Mouse (Mus musculus) lung, embryonic 14.5 days (tissue): ENCODE results near the gene Mrps6. TPM values are rescaled to one million over a fixed set of nuclear protein-coding genes. Genes with fewer than 3 reads are reported as not detected.

Experiments
- ATAC-seq: fragments of 200-750 bp; cut with Nextera tagmentation; 2 replicates; pipeline ENCODE4 v1.8.0; 2017; ENCODE audit warnings: mild to moderate bottlenecking, moderate TSS enrichment, moderate library complexity; ENCODE audit not compliant: insufficient read depth
- DNase-seq: peaks from one replicate; pipeline ENCODE4 v3.0.0-alpha.2; 2015
- H3K27ac ChIP-seq: fragments of 300-500 bp; sonication (generic); 2 replicates; pipeline ENCODE4 v1.5.1; 2014; ENCODE audit warnings: low read depth, mild to moderate bottlenecking, moderate library complexity
- H3K27me3 ChIP-seq: fragments of 300-500 bp; sonication (generic); 2 replicates; pipeline ENCODE4 v1.6.1; 2014; ENCODE audit warnings: low read length, control low read depth; ENCODE audit not compliant: insufficient read depth
- H3K36me3 ChIP-seq: fragments of 300-500 bp; sonication (generic); 2 replicates; pipeline ENCODE4 v1.6.1; 2014; ENCODE audit warnings: control low read depth; ENCODE audit not compliant: insufficient read depth
- H3K4me1 ChIP-seq: fragments of 300-500 bp; sonication (generic); 2 replicates; pipeline ENCODE4 v1.6.1; 2014; ENCODE audit warnings: antibody characterized with exemption, control low read depth; ENCODE audit not compliant: insufficient read depth
- H3K4me2 ChIP-seq: fragments of 300-500 bp; sonication (generic); 2 replicates; pipeline ENCODE4 v1.6.1; 2014; ENCODE audit warnings: mild to moderate bottlenecking
- H3K4me3 ChIP-seq: fragments of 300-500 bp; sonication (generic); 2 replicates; pipeline ENCODE4 v1.5.1; 2014; ENCODE audit warnings: low read depth, low read length
- H3K9ac ChIP-seq: fragments of 300-500 bp; sonication (generic); 2 replicates; pipeline ENCODE4 v1.6.1; 2014
- H3K9me3 ChIP-seq: fragments of 300-500 bp; sonication (generic); 2 replicates; pipeline ENCODE4 v1.6.1; 2016; ENCODE audit warnings: low read depth, low read length, control low read depth
- CTCF ChIP-seq: IDR thresholded peaks from 2 replicates; pipeline ENCODE4 v1.5.1; 2016; ENCODE audit warnings: antibody characterized with exemption, low read depth
- WGBS: fragments of 180-500 bp; shearing (Covaris S2); extraction: QIAGEN DNeasy Blood & Tissue Kit; methylation state at CpG from one replicate; pipeline ENCODE4 v1.1.7; 2014; 5-methylcytosine and 5-hydroxymethylcytosine counted together
- polyA plus RNA-seq: library from polyadenylated mRNA; unstranded; fragments of >200 nt; fragmentation: Nextera tagmentation; extraction: Ambion mirVana; gene quantifications from 2 replicates; pipeline ENCODE4 v1.2.1, GENCODE M21; 2014

Mrps6 gene
- polyA plus RNA-seq, 1 experiment from 2014 or later: 76.4 TPM

GRCm38 (mm10) chr16:92062832-92063231 is 4.8 kb downstream of the Mrps6 start:
- Histone ChIP-seq H3K9me3 (no peaks in the 10 kb centered on the region), H3K36me3 (peaks cover 39% of the 10 kb centered on the region), H3K4me3 (no peak overlapping the region), H3K27ac (no peak overlapping the region), H3K4me1 (peaks cover 5% of the 10 kb centered on the region; the same call in 1 of the 2 replicates), H3K27me3 (no peaks in the 10 kb centered on the region), H3K9ac (no peak overlapping the region), H3K4me2 (no peak overlapping the region)
- DNase-seq: no peak
- ATAC-seq: no peak
- 94% methylated on average over 1 of the region's 1 CpGs for WGBS
- no peak for TF ChIP-seq CTCF

GRCm38 (mm10) chr16:92064801-92065200 is 6.7 kb downstream of the Mrps6 start:
- Histone ChIP-seq H3K4me1 (peaks cover 2% of the 10 kb centered on the region; the same call in 1 of the 2 replicates), H3K4me2 (no peak overlapping the region), H3K9me3 (no peaks in the 10 kb centered on the region), H3K36me3 (peaks cover 42% of the 10 kb centered on the region), H3K27me3 (no peaks in the 10 kb centered on the region), H3K4me3 (no peak overlapping the region), H3K27ac (no peak overlapping the region), H3K9ac (no peak overlapping the region)
- no peak for TF ChIP-seq CTCF
- no peak for DNase-seq
- ATAC-seq: no peak
- 73% methylated on average over 2 of the region's 2 CpGs for WGBS

- H3K9ac ChIP-seq: no peak overlapping the region
- no peak for DNase-seq
- WGBS: 75% methylated on average over 8 of the region's 8 CpGs
- H3K4me2 ChIP-seq: no peak overlapping the region
- no peak for TF ChIP-seq CTCF
- H3K36me3 ChIP-seq: peaks cover 28% of the 10 kb centered on the region
- no peaks in the 10 kb centered on the region for H3K27me3 ChIP-seq
- H3K4me3 ChIP-seq: no peak overlapping the region
- no peaks in the 10 kb centered on the region for H3K4me1 ChIP-seq
- H3K9me3 ChIP-seq: no peaks in the 10 kb centered on the region
- H3K27ac ChIP-seq: no peak overlapping the region
- ATAC-seq: no peak
These were observed 12.3 kb downstream of the Mrps6 start for GRCm38 (mm10) chr16:92070338-92070737.

- Histone ChIP-seq H3K4me1 (no peaks in the 10 kb centered on the region), H3K4me3 (no peak overlapping the region), H3K9ac (no peak overlapping the region), H3K36me3 (peaks cover 20% of the 10 kb centered on the region; the same call in 1 of the 2 replicates), H3K27ac (no peak overlapping the region), H3K9me3 (no peaks in the 10 kb centered on the region), H3K4me2 (no peak overlapping the region), H3K27me3 (no peaks in the 10 kb centered on the region)
- WGBS: 86% methylated on average over 8 of the region's 8 CpGs
- no peak for TF ChIP-seq CTCF
- DNase-seq: no peak
- no peak for ATAC-seq
These were observed 18.7 kb downstream of the Mrps6 start for GRCm38 (mm10) chr16:92076797-92077196.

GRCm38 (mm10) chr16:92083771-92084453 is 25.8 kb downstream of the Mrps6 start:
- Histone ChIP-seq H3K9ac (no peak overlapping the region), H3K27ac (no peak overlapping the region), H3K36me3 (peaks cover 2% of the 10 kb centered on the region; the same call in 1 of the 2 replicates), H3K4me1 (no peaks in the 10 kb centered on the region), H3K9me3 (no peaks in the 10 kb centered on the region), H3K4me3 (no peak overlapping the region), H3K27me3 (no peaks in the 10 kb centered on the region), H3K4me2 (no peak overlapping the region)
- DNase-seq: no peak
- TF ChIP-seq CTCF: no peak
- no peak for ATAC-seq
- 78% methylated on average over 10 of the region's 10 CpGs for WGBS

GRCm38 (mm10) chr16:92089225-92089624 is 31.2 kb downstream of the Mrps6 start:
- Histone ChIP-seq H3K4me1 (no peaks in the 10 kb centered on the region), H3K4me3 (no peak overlapping the region), H3K27me3 (no peaks in the 10 kb centered on the region), H3K9ac (no peak overlapping the region), H3K4me2 (no peak overlapping the region), H3K36me3 (0 out of 2 replicates have a peak, but pooled peaks cover 2% of the 10 kb centered on the region), H3K27ac (no peak overlapping the region), H3K9me3 (no peaks in the 10 kb centered on the region)
- no peak for TF ChIP-seq CTCF
- ATAC-seq (no peak), DNase-seq (no peak)
- WGBS: 59% methylated on average over 3 of the region's 3 CpGs

GRCm38 (mm10) chr16:92091876-92092275 is 33.8 kb downstream of the Mrps6 start:
- ATAC-seq (no peak), DNase-seq (no peak)
- 79% methylated on average over 5 of the region's 5 CpGs for WGBS
- Histone ChIP-seq H3K27me3 (no peaks in the 10 kb centered on the region), H3K9ac (no peak overlapping the region), H3K36me3 (0 out of 2 replicates have a peak, but pooled peaks cover 2% of the 10 kb centered on the region), H3K27ac (no peak overlapping the region), H3K4me2 (no peak overlapping the region), H3K4me1 (no peaks in the 10 kb centered on the region), H3K9me3 (no peaks in the 10 kb centered on the region), H3K4me3 (no peak overlapping the region)
- no peak for TF ChIP-seq CTCF
